Mouse (Mus musculus) embryonic facial prominence, embryonic 10.5 days (tissue): Measurements from ENCODE around the gene Mlc1. TPM values are rescaled to one million over a fixed set of nuclear protein-coding genes. Genes with fewer than 3 reads are reported as not detected.

ENCODE experiments used
- DNase-seq: peaks from one replicate; pipeline ENCODE4 v3.0.0-alpha.2; 2017; ENCODE audit warnings: low spot score
- H3K27ac ChIP-seq: fragments of 300-500 bp; sonication (generic); replicated peaks from 2 replicates; pipeline ENCODE4 v1.5.1; 2016; ENCODE audit warnings: mild to moderate bottlenecking
- H3K27me3 ChIP-seq: fragments of 300-500 bp; sonication (generic); replicated peaks from 2 replicates; pipeline ENCODE4 v1.6.1; 2016; ENCODE audit warnings: low read depth, mild to moderate bottlenecking; ENCODE audit not compliant: poor library complexity, severe bottlenecking
- H3K36me3 ChIP-seq: fragments of 300-500 bp; sonication (generic); replicated peaks from 2 replicates; pipeline ENCODE4 v1.6.1; 2016; ENCODE audit warnings: mild to moderate bottlenecking, moderate library complexity
- H3K4me1 ChIP-seq: fragments of 300-500 bp; sonication (generic); 2 replicates; pipeline ENCODE4 v1.6.1; 2016
- H3K4me3 ChIP-seq: fragments of 300-500 bp; sonication (generic); 2 replicates; pipeline ENCODE4 v1.5.1; 2016; ENCODE audit warnings: mild to moderate bottlenecking, moderate library complexity
- H3K9me3 ChIP-seq: fragments of 300-500 bp; sonication (generic); 2 replicates; pipeline ENCODE4 v1.6.1; 2016; ENCODE audit warnings: mild to moderate bottlenecking
- WGBS: fragments of 180-500 bp; shearing (Covaris S2); methylation state at CpG from one replicate; pipeline ENCODE4 v1.1.7; 2016; 5-methylcytosine and 5-hydroxymethylcytosine counted together
- polyA plus RNA-seq: library from polyadenylated mRNA; unstranded; fragments of >200 nt; fragmentation: Nextera tagmentation; extraction: Ambion mirVana; gene quantifications from 2 replicates; pipeline ENCODE4 v1.2.1, GENCODE M21; 2016

The Mlc1 gene
- polyA plus RNA-seq, 1 experiment from 2014 or later: 1.0 TPM

- 89% methylated on average over 10 of the region's 10 CpGs for WGBS
- DNase-seq: no peak
- no peak overlapping the region for H3K4me3 ChIP-seq
- H3K36me3 ChIP-seq: no peaks in the 10 kb centered on the region
- no peaks in the 10 kb centered on the region for H3K27me3 ChIP-seq
- H3K4me1 ChIP-seq: no peaks in the 10 kb centered on the region
- no peaks in the 10 kb centered on the region for H3K9me3 ChIP-seq
- no peak overlapping the region for H3K27ac ChIP-seq
Measured at GRCm38 (mm10) chr15:88932667-88933066, 46.1 kb downstream of the Mlc1 start.

- no peaks in the 10 kb centered on the region for H3K9me3 ChIP-seq
- H3K4me3 ChIP-seq: no peak overlapping the region
- H3K27me3 ChIP-seq: no peaks in the 10 kb centered on the region
- no peak for DNase-seq
- WGBS: 77% methylated on average over 6 of the region's 6 CpGs
- no peaks in the 10 kb centered on the region for H3K36me3 ChIP-seq
- H3K27ac ChIP-seq: no peak overlapping the region
- H3K4me1 ChIP-seq: no peaks in the 10 kb centered on the region
Measured at GRCm38 (mm10) chr15:88921992-88922310, 56.9 kb downstream of the Mlc1 start.

- WGBS: 31% methylated on average over 12 of the region's 12 CpGs
- Histone ChIP-seq H3K27me3 (no peaks in the 10 kb centered on the region), H3K4me1 (0 out of 2 replicates have a peak, but pooled peaks cover 2% of the 10 kb centered on the region), H3K27ac (no peak overlapping the region), H3K9me3 (no peaks in the 10 kb centered on the region), H3K36me3 (no peaks in the 10 kb centered on the region), H3K4me3 (no peak overlapping the region)
- peak; percentile 79 for DNase-seq
Measured at GRCm38 (mm10) chr15:88921131-88921991, 57.4 kb downstream of the Mlc1 start.

- no peaks in the 10 kb centered on the region for H3K9me3 ChIP-seq
- no peaks in the 10 kb centered on the region for H3K36me3 ChIP-seq
- DNase-seq: no peak
- H3K4me1 ChIP-seq: 0 out of 2 replicates have a peak, but pooled peaks cover 3% of the 10 kb centered on the region
- 90% methylated on average over 1 of the region's 1 CpGs for WGBS
- H3K27me3 ChIP-seq: no peaks in the 10 kb centered on the region
- H3K4me3 ChIP-seq: no peak overlapping the region
- H3K27ac ChIP-seq: no peak overlapping the region
Measured at GRCm38 (mm10) chr15:88920065-88920464, 58.7 kb downstream of the Mlc1 start.

- WGBS: 81% methylated on average over 12 of the region's 12 CpGs
Measured at GRCm38 (mm10) chr15:88919328-88919727, 59.5 kb downstream of the Mlc1 start.

GRCm38 (mm10) chr15:88917126-88917525 is 61.7 kb downstream of the Mlc1 start:
- DNase-seq: no peak
- H3K4me3 ChIP-seq: no peak overlapping the region

More at GRCm38 (mm10) chr15:88919328-88919727, 59.5 kb downstream of the Mlc1 start:
- 0 out of 2 replicates have a peak, but pooled peaks cover 3% of the 10 kb centered on the region for H3K4me1 ChIP-seq
- DNase-seq: no peak
- no peaks in the 10 kb centered on the region for H3K27me3 ChIP-seq
- no peaks in the 10 kb centered on the region for H3K9me3 ChIP-seq
- no peak overlapping the region for H3K27ac ChIP-seq
- no peak overlapping the region for H3K4me3 ChIP-seq
- H3K36me3 ChIP-seq: no peaks in the 10 kb centered on the region

GRCm38 (mm10) chr15:88916366-88916765 is 62.4 kb downstream of the Mlc1 start:
- H3K27me3 ChIP-seq: no peaks in the 10 kb centered on the region
- 0 out of 2 replicates have a peak, but pooled peaks cover 3% of the 10 kb centered on the region for H3K4me1 ChIP-seq
- H3K4me3 ChIP-seq: no peak overlapping the region
- WGBS: 45% methylated on average over 3 of the region's 3 CpGs
- no peaks in the 10 kb centered on the region for H3K36me3 ChIP-seq
- no peaks in the 10 kb centered on the region for H3K9me3 ChIP-seq
- no peak for DNase-seq
- H3K27ac ChIP-seq: no peak overlapping the region

More at GRCm38 (mm10) chr15:88917126-88917525, 61.7 kb downstream of the Mlc1 start:
- Histone ChIP-seq H3K9me3 (no peaks in the 10 kb centered on the region), H3K27me3 (no peaks in the 10 kb centered on the region), H3K36me3 (no peaks in the 10 kb centered on the region), H3K27ac (no peak overlapping the region), H3K4me1 (0 out of 2 replicates have a peak, but pooled peaks cover 3% of the 10 kb centered on the region)
- 94% methylated on average over 8 of the region's 8 CpGs for WGBS

- H3K9me3 ChIP-seq: no peaks in the 10 kb centered on the region
- WGBS: 90% methylated on average over 7 of the region's 7 CpGs
- H3K27ac ChIP-seq: no peak overlapping the region
- H3K4me3 ChIP-seq: no peak overlapping the region
- no peaks in the 10 kb centered on the region for H3K36me3 ChIP-seq
- H3K27me3 ChIP-seq: no peaks in the 10 kb centered on the region
- 0 out of 2 replicates have a peak, but pooled peaks cover 3% of the 10 kb centered on the region for H3K4me1 ChIP-seq
- no peak for DNase-seq
Measured at GRCm38 (mm10) chr15:88915046-88915445, 63.8 kb downstream of the Mlc1 start.

- 67% methylated on average over 4 of the region's 4 CpGs for WGBS
- Histone ChIP-seq H3K4me1 (no peaks in the 10 kb centered on the region), H3K9me3 (no peaks in the 10 kb centered on the region), H3K4me3 (no peak overlapping the region), H3K36me3 (no peaks in the 10 kb centered on the region), H3K27me3 (no peaks in the 10 kb centered on the region), H3K27ac (no peak overlapping the region)
- no peak for DNase-seq
Measured at GRCm38 (mm10) chr15:88906347-88906746, 72.5 kb downstream of the Mlc1 start.

Other genes with a start within 250 kb of the Mlc1 start
- 22.2 and 23.5 TPM in 2 replicates for gene Brd1, start 244.8 kb downstream of the Mlc1 start, polyA plus RNA-seq
- 38.5 and 39.3 TPM in 2 replicates for gene Zbed4, start 227.3 kb downstream of the Mlc1 start, polyA plus RNA-seq
- 10.9 and 12.5 TPM in 2 replicates for gene Alg12, start 159.7 kb downstream of the Mlc1 start, polyA plus RNA-seq
- 92.2 and 93.9 TPM in 2 replicates for gene Creld2, start 159.4 kb downstream of the Mlc1 start, polyA plus RNA-seq
- gene Pim3, start 116.8 kb downstream of the Mlc1 start, polyA plus RNA-seq: 43.6 and 49.0 TPM in 2 replicates
- not detected in 2 replicates for gene Ttll8, start 24.6 kb downstream of the Mlc1 start, polyA plus RNA-seq
- gene Mov10l1, start 3.9 kb upstream of the Mlc1 start, polyA plus RNA-seq: not detected in 2 replicates
- gene Panx2, start 80.7 kb upstream of the Mlc1 start, polyA plus RNA-seq: 0.21 and 0.50 TPM in 2 replicates
- gene Trabd, start 96.1 kb upstream of the Mlc1 start, polyA plus RNA-seq: 52.1 and 52.4 TPM in 2 replicates
- 12.9 and 13.0 TPM in 2 replicates for gene Selenoo, start 110.1 kb upstream of the Mlc1 start, polyA plus RNA-seq
- 25.9 and 28.8 TPM in 2 replicates for gene Tubgcp6, start 144.1 kb upstream of the Mlc1 start, polyA plus RNA-seq
- gene Hdac10, start 149.7 kb upstream of the Mlc1 start, polyA plus RNA-seq: 15.9 and 16.1 TPM in 2 replicates
- 16.6 and 19.6 TPM in 2 replicates for gene Mapk12, start 161.7 kb upstream of the Mlc1 start, polyA plus RNA-seq
- 16.1 and 20.6 TPM in 2 replicates for gene Mapk11, start 170.6 kb upstream of the Mlc1 start, polyA plus RNA-seq
- gene Plxnb2, start 201.8 kb upstream of the Mlc1 start, polyA plus RNA-seq: 146 and 152 TPM in 2 replicates
- gene Dennd6b, start 217.5 kb upstream of the Mlc1 start, polyA plus RNA-seq: 26.1 and 29.1 TPM in 2 replicates
- gene Ppp6r2, start 232.5 kb upstream of the Mlc1 start, polyA plus RNA-seq: 23.8 and 26.8 TPM in 2 replicates